Mouse (Mus musculus): ENCODE measurements around the gene Ist1. TPM values are rescaled to one million over a fixed set of nuclear protein-coding genes. Genes with fewer than 3 reads are reported as not detected.
A peak's percentile ranks its signal among the peaks of the same experiment; 100 is the strongest.

Ist1 gene
- total and polyA plus RNA-seq, 3 experiments: 27.1 to 37.8 (median 37.4) TPM

GRCm38 (mm10) chr8:109731012-109731411 lies 38.0 kb upstream of the Ist1 start:
- no peak overlapping the region for H3K27ac ChIP-seq
- no peaks in the 10 kb centered on the region for H3K4me1 ChIP-seq (ENCODE audit: control insufficient read depth, insufficient read depth, low read length)
- no peaks in the 10 kb centered on the region for H3K79me2 ChIP-seq (replicated peaks; ENCODE audit: control insufficient read depth, insufficient read depth, low read length)
- H3K4me3 ChIP-seq: no peak overlapping the region
- H3K9ac ChIP-seq (ENCODE audit: low read depth, low read length): no peak overlapping the region
- WGBS: 83% methylated on average over 3 of the region's 3 CpGs
- no peaks in the 10 kb centered on the region for H3K27me3 ChIP-seq (ENCODE audit: control insufficient read depth, insufficient read depth, low read length)
- no peak for DNase-seq
- H3K36me3 ChIP-seq (ENCODE audit: control insufficient read depth, insufficient read depth, low read length): no peaks in the 10 kb centered on the region
- intact Hi-C loops (cut with DNase I): no loop called here
- no peak for TF ChIP-seq POLR2A (IDR thresholded peaks at IDR 0.05; ENCODE audit: insufficient read depth, low read depth, low read length)
- TF ChIP-seq CTCF (IDR thresholded peaks at IDR 0.05): no peak
- TF ChIP-seq EP300 (IDR thresholded peaks at IDR 0.05; ENCODE audit: insufficient read depth, low read depth, low read length): no peak

DNA sequence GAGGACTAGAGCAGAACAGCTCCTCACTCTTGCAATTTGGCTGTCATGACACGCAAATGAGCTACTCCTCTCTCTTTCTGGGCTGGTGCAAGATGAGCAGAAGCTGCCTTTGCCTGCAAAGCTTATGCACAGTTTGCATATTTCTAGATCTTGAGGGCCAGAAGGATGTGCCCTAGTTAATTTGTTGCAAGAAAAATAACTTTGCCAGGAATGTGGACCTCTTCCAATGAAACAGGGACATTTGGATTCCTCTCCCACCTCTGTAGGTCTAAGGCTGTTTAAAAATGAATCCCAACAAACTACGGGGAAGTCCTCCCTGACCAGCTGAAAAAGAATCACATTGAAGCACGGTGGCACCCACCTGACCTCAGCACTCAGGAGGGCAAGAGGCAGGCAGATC lies 32.0 kb upstream of the Ist1 start:
- DNase-seq: no peak
- Histone ChIP-seq H3K4me1 (ENCODE audit: control insufficient read depth, insufficient read depth, low read length) (no peaks in the 10 kb centered on the region), H3K36me3 (ENCODE audit: control insufficient read depth, insufficient read depth, low read length) (no peaks in the 10 kb centered on the region), H3K27ac (no peak overlapping the region), H3K27me3 (ENCODE audit: control insufficient read depth, insufficient read depth, low read length) (no peaks in the 10 kb centered on the region), H3K4me3 (no peak overlapping the region), H3K79me2 (replicated peaks; ENCODE audit: control insufficient read depth, insufficient read depth, low read length) (no peaks in the 10 kb centered on the region), H3K9ac (ENCODE audit: low read depth, low read length) (no peak overlapping the region)
- intact Hi-C loops (cut with DNase I): no loop called here
- 83% methylated on average over 3 of the region's 3 CpGs for WGBS
- TF ChIP-seq EP300 (IDR thresholded peaks at IDR 0.05; ENCODE audit: insufficient read depth, low read depth, low read length) (no peak), POLR2A (IDR thresholded peaks at IDR 0.05; ENCODE audit: insufficient read depth, low read depth, low read length) (no peak), CTCF (IDR thresholded peaks at IDR 0.05) (no peak)

DNA sequence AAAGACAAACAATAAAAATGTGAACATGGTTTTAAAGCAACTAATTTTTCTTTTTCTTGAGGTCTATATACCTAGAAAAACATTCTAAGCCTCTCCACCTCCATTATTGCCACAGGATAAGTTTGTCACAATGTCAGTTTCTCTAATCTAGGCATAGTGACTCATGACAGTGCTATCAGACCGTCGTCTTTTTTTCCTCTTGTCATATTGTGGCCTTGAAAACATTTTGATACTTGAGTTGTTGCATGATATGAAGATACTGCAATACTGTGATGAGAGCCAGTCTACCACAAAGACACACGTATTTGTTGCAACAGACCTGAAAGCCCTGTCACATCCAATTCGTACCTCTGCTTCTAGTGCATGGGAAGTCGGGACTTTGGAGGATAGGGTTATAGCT lies 21.9 kb upstream of the Ist1 start:
- H3K4me3 ChIP-seq: no peak overlapping the region
- no peak for DNase-seq
- no peaks in the 10 kb centered on the region for H3K79me2 ChIP-seq (replicated peaks; ENCODE audit: control insufficient read depth, insufficient read depth, low read length)
- 83% methylated on average over 5 of the region's 5 CpGs for WGBS
- peaks cover 2% of the 10 kb centered on the region; the same call in 1 of the 2 replicates for H3K36me3 ChIP-seq (ENCODE audit: control insufficient read depth, insufficient read depth, low read length)
- intact Hi-C loops (cut with DNase I): no loop called here
- no peak overlapping the region for H3K27ac ChIP-seq
- no peaks in the 10 kb centered on the region for H3K4me1 ChIP-seq (ENCODE audit: control insufficient read depth, insufficient read depth, low read length)
- TF ChIP-seq EP300 (IDR thresholded peaks at IDR 0.05; ENCODE audit: insufficient read depth, low read depth, low read length) (no peak), CTCF (IDR thresholded peaks at IDR 0.05) (no peak), POLR2A (IDR thresholded peaks at IDR 0.05; ENCODE audit: insufficient read depth, low read depth, low read length) (no peak)
- H3K27me3 ChIP-seq (ENCODE audit: control insufficient read depth, insufficient read depth, low read length): no peaks in the 10 kb centered on the region
- no peak overlapping the region for H3K9ac ChIP-seq (ENCODE audit: low read depth, low read length)

- 95% methylated on average over 1 of the region's 1 CpGs for WGBS
- no peak for DNase-seq
- no peaks in the 10 kb centered on the region; the same call in 1 of the 2 replicates for H3K36me3 ChIP-seq (ENCODE audit: control insufficient read depth, insufficient read depth, low read length)
Measured at GRCm38 (mm10) chr8:109712521-109712920, 19.5 kb upstream of the Ist1 start.

DNA sequence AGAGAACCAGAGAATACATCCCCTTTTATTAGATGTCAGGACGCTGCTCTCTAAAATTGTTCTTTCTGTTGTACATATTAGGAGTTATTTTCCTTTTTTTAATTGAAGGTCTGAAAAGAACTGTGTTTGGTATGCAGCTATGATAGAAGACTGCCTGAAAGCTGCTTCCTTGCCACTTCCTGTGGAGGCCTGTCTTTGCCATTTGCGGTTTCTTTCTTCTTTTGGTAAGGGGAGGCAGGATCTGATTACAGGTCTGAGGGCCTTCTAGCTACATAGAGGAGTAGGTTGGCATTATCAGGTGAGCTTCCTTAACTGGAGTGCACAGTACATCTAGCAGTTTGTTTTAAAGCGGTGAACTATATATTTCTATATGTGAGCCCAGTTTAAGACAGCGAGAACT lies 14.9 kb upstream of the Ist1 start:
- peaks cover 4% of the 10 kb centered on the region for H3K4me1 ChIP-seq (ENCODE audit: control insufficient read depth, insufficient read depth, low read length)
- H3K9ac ChIP-seq (ENCODE audit: low read depth, low read length): no peak overlapping the region
- no peaks in the 10 kb centered on the region for H3K79me2 ChIP-seq (replicated peaks; ENCODE audit: control insufficient read depth, insufficient read depth, low read length)
- WGBS: 92% methylated on average over 4 of the region's 4 CpGs
- peaks cover 2% of the 10 kb centered on the region; the same call in 1 of the 2 replicates for H3K36me3 ChIP-seq (ENCODE audit: control insufficient read depth, insufficient read depth, low read length)
- DNase-seq: no peak
- no peak overlapping the region for H3K27ac ChIP-seq
- no peaks in the 10 kb centered on the region for H3K27me3 ChIP-seq (ENCODE audit: control insufficient read depth, insufficient read depth, low read length)
- no peak for TF ChIP-seq EP300 (IDR thresholded peaks at IDR 0.05; ENCODE audit: insufficient read depth, low read depth, low read length)
- no peak for TF ChIP-seq POLR2A (IDR thresholded peaks at IDR 0.05; ENCODE audit: insufficient read depth, low read depth, low read length)
- no peak for TF ChIP-seq CTCF (IDR thresholded peaks at IDR 0.05)
- H3K4me3 ChIP-seq: no peak overlapping the region
- intact Hi-C loops (cut with DNase I): no loop called here

More at GRCm38 (mm10) chr8:109712521-109712920, 19.5 kb upstream of the Ist1 start:
- no peak for TF ChIP-seq POLR2A (IDR thresholded peaks at IDR 0.05; ENCODE audit: insufficient read depth, low read depth, low read length)
- Histone ChIP-seq H3K9ac (ENCODE audit: low read depth, low read length) (no peak overlapping the region), H3K27ac (no peak overlapping the region), H3K27me3 (ENCODE audit: control insufficient read depth, insufficient read depth, low read length) (no peaks in the 10 kb centered on the region), H3K4me1 (ENCODE audit: control insufficient read depth, insufficient read depth, low read length) (no peaks in the 10 kb centered on the region), H3K4me3 (no peak overlapping the region), H3K79me2 (replicated peaks; ENCODE audit: control insufficient read depth, insufficient read depth, low read length) (no peaks in the 10 kb centered on the region)
- intact Hi-C loops (cut with DNase I): no loop called here

DNA sequence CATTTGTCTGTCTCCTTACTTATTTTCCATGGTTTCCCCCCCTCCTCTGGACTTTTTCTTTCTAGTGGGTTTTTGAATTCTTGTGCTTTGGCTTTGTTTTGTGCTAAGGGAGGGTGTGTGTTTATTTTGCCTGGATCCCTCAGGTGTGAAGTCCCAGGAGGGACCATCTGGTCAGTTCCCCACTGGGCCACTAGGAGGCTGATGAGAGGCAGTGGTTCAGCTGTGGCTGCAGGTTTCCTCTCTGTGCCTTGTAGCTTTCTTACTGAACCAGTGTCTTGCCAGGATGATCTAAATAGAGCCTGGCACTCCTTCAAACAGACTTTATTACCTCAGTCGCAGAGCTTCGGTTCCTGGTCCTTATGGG lies 13.8 kb upstream of the Ist1 start:
- Histone ChIP-seq H3K79me2 (replicated peaks; ENCODE audit: control insufficient read depth, insufficient read depth, low read length) (no peaks in the 10 kb centered on the region), H3K27ac (no peak overlapping the region), H3K36me3 (ENCODE audit: control insufficient read depth, insufficient read depth, low read length) (peaks cover 2% of the 10 kb centered on the region; the same call in 1 of the 2 replicates), H3K4me3 (0 out of 2 replicates have a peak overlapping the region, but pooled peaks have one; percentile 80), H3K4me1 (ENCODE audit: control insufficient read depth, insufficient read depth, low read length) (peaks cover 4% of the 10 kb centered on the region), H3K9ac (ENCODE audit: low read depth, low read length) (no peak overlapping the region), H3K27me3 (ENCODE audit: control insufficient read depth, insufficient read depth, low read length) (no peaks in the 10 kb centered on the region)
- no peak for TF ChIP-seq POLR2A (IDR thresholded peaks at IDR 0.05; ENCODE audit: insufficient read depth, low read depth, low read length)
- peak; percentile 85 for TF ChIP-seq CTCF (IDR thresholded peaks at IDR 0.05)
- TF ChIP-seq EP300 (IDR thresholded peaks at IDR 0.05; ENCODE audit: insufficient read depth, low read depth, low read length): 0 out of 2 replicates have a peak, but pooled peaks have one; percentile 43
- DNase-seq: peak; percentile 73 to 82
- intact Hi-C loops (cut with DNase I): no loop called here
- WGBS: 12% methylated on average over 2 of the region's 2 CpGs
